Mouse (Mus musculus): ENCODE results near the gene Mafg. TPM values are rescaled to one million over a fixed set of nuclear protein-coding genes. Genes with fewer than 3 reads are reported as not detected.
A peak's percentile ranks its signal among the peaks of the same experiment; 100 is the strongest.
"Not testable (repeated sequence)": the region's sequence is repeated elsewhere in the genome, so short reads cannot be mapped to it uniquely, and the experiment has no call there.

The Mafg gene
- polyA plus RNA-seq, 1 experiment from 2014 or later, result 24.3 TPM

DNA sequence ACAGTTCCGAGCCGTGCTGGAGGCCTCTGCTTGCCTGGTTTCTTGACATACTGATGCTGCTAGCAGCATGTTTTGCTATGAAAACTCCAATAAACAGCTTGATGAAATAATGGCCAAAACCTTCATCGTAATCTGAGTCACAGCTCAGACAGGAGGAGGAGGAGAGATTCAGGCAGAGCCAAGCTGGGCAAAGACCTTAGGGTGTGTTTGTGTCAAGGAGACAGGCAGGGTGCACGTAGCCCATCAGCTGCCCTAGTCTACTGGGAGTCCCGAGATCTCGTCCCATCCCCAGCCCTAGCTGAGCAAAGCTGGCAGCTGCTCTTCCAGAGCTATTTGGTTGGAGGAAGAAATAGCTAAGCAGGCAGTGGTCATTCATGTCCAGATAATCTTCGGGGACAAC is 27.7 kb downstream of the Mafg start:
- no peak overlapping the region for H3K4me3 ChIP-seq (ENCODE audit: low read length)
- WGBS, result 88% methylated on average over 7 of the region's 7 CpGs
- no peak overlapping the region for H3K4me2 ChIP-seq (replicated peaks; ENCODE audit: low read depth, low read length)
- H3K9me3 ChIP-seq (ENCODE audit: low read length), result no peaks in the 10 kb centered on the region
- no peak for ATAC-seq (ENCODE audit: low FRiP score, low TSS enrichment)
- H3K4me1 ChIP-seq (ENCODE audit: insufficient read depth, low read length), result peaks cover 25% of the 10 kb centered on the region
- no peak overlapping the region for H3K27ac ChIP-seq (ENCODE audit: low read length)
- peaks cover 34% of the 10 kb centered on the region for H3K36me3 ChIP-seq (ENCODE audit: insufficient read depth, low read length)
- H3K27me3 ChIP-seq (ENCODE audit: insufficient read depth, low read length), result no peaks in the 10 kb centered on the region
- H3K9ac ChIP-seq (replicated peaks; ENCODE audit: low read length), result no peak overlapping the region

DNA sequence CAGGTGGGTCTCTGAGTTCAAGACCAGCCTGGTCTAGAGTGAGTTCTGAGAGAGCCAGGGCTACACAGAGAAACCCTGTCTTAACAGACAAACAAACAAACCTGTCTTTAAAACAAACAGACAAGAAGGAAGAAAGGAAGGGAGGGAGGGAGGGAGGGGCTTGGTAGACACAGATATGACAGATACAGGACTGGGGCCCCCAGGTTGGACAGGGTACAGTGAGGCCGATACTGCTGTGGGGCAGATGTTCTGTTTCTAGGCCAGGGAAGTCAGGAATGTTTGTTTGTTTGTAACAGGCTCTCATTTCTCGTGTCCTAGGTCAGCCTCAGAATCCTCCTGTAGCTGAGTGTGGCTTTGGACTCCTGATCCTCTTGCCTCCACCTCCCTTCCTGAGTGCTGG is 29.9 kb downstream of the Mafg start:
- H3K4me3 ChIP-seq (ENCODE audit: low read length), result no peak overlapping the region
- H3K36me3 ChIP-seq (ENCODE audit: insufficient read depth, low read length), result peaks cover 33% of the 10 kb centered on the region
- WGBS, result 81% methylated on average over 2 of the region's 2 CpGs
- no peak for ATAC-seq (ENCODE audit: low FRiP score, low TSS enrichment)
- no peak overlapping the region for H3K27ac ChIP-seq (ENCODE audit: low read length)
- H3K4me1 ChIP-seq (ENCODE audit: insufficient read depth, low read length), result peaks cover 22% of the 10 kb centered on the region
- H3K4me2 ChIP-seq (replicated peaks; ENCODE audit: low read depth, low read length), result no peak overlapping the region
- H3K27me3 ChIP-seq (ENCODE audit: insufficient read depth, low read length), result no peaks in the 10 kb centered on the region
- H3K9me3 ChIP-seq (ENCODE audit: low read length), result no peaks in the 10 kb centered on the region
- no peak overlapping the region for H3K9ac ChIP-seq (replicated peaks; ENCODE audit: low read length)

- H3K4me1 ChIP-seq (ENCODE audit: insufficient read depth, low read length), result peaks cover 18% of the 10 kb centered on the region
- H3K4me3 ChIP-seq (ENCODE audit: low read length), result no peak overlapping the region
- H3K27ac ChIP-seq (ENCODE audit: low read length), result no peak overlapping the region
- WGBS, result 95% methylated on average over 3 of the region's 3 CpGs
- no peaks in the 10 kb centered on the region for H3K27me3 ChIP-seq (ENCODE audit: insufficient read depth, low read length)
- no peak for ATAC-seq (ENCODE audit: low FRiP score, low TSS enrichment)
- H3K9ac ChIP-seq (replicated peaks; ENCODE audit: low read length), result no peak overlapping the region
- no peaks in the 10 kb centered on the region for H3K9me3 ChIP-seq (ENCODE audit: low read length)
- H3K4me2 ChIP-seq (replicated peaks; ENCODE audit: low read depth, low read length), result no peak overlapping the region
- peaks cover 41% of the 10 kb centered on the region for H3K36me3 ChIP-seq (ENCODE audit: insufficient read depth, low read length)
Measured at GRCm38 (mm10) chr11:120600716-120601115, 32.7 kb downstream of the Mafg start.

GRCm38 (mm10) chr11:120598990-120599549 is 34.3 kb downstream of the Mafg start:
- 41% methylated on average over 17 of the region's 17 CpGs for WGBS
- Histone ChIP-seq H3K9ac (replicated peaks; ENCODE audit: low read length) (peak overlapping the region; percentile 97), H3K27ac (ENCODE audit: low read length) (peak overlapping the region; percentile 82)

DNA sequence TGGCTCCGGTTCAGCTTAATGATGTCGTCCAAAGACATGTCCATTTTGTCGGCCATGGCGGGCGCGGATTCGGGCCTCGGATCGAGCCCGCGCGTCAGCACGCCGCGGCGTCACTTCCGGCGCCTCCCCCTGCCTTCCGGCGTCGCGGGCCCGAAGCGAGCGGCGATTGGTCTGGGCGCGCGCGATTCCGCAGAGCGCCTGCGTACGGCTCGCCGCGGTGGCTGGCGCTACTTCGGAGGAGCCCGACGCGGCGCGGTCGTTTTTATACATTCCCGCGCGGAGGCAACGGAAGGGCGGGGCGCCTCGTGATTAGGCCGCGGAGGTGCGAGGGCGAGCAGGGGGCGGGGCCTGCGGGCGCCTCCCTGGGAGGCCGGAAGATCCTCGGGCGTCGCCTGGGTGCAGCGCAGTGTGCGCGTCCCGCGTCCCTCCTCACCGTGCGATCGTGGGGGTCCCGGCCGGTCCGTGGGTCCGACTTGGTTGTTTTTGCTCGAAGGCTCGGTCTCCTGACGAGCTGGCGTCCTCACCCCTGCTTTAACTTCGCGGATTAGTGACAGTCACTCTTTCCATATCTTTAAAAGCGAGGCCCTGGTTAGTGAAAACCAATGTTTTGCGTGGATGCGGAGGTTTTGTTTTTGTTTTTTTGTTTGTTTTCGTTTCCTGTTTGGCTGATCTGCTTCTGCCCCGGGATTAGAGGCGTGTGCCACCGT is 35.0 kb downstream of the Mafg start, which contains the start of the genes Alyref and Anapc11:
TSS of gene Alyref (minus strand) at position 83 of the 707 bp plus-strand sequence.
TSS of gene Anapc11 (plus strand) at position 139 of the 707 bp plus-strand sequence.
- Histone ChIP-seq H3K27me3 (ENCODE audit: insufficient read depth, low read length) (no peaks in the 10 kb centered on the region), H3K4me2 (replicated peaks; ENCODE audit: low read depth, low read length) (peak within 1 kb of the TSS; percentile 92), H3K4me3 (ENCODE audit: low read length) (peak within 1 kb of the TSS; percentile 91), H3K27ac (ENCODE audit: low read length) (peak within 1 kb of the TSS; percentile 84), H3K36me3 (ENCODE audit: insufficient read depth, low read length) (peaks cover 50% of the 10 kb centered on the region), H3K4me1 (ENCODE audit: insufficient read depth, low read length) (peaks cover 18% of the 10 kb centered on the region), H3K9me3 (ENCODE audit: low read length) (no peaks in the 10 kb centered on the region), H3K9ac (replicated peaks; ENCODE audit: low read length) (peak within 1 kb of the TSS; percentile 97)
- under 1% methylated on average over 85 of the region's 88 CpGs for WGBS
- peak; percentile 98 for ATAC-seq (ENCODE audit: low FRiP score, low TSS enrichment)

More at GRCm38 (mm10) chr11:120598990-120599549, 34.3 kb downstream of the Mafg start:
- no peak for ATAC-seq (ENCODE audit: low FRiP score, low TSS enrichment)
- peak overlapping the region; percentile 91 for H3K4me3 ChIP-seq (ENCODE audit: low read length)
- H3K36me3 ChIP-seq (ENCODE audit: insufficient read depth, low read length), result peaks cover 46% of the 10 kb centered on the region
- H3K4me1 ChIP-seq (ENCODE audit: insufficient read depth, low read length), result peaks cover 18% of the 10 kb centered on the region
- H3K9me3 ChIP-seq (ENCODE audit: low read length), result no peaks in the 10 kb centered on the region
- no peaks in the 10 kb centered on the region for H3K27me3 ChIP-seq (ENCODE audit: insufficient read depth, low read length)
- H3K4me2 ChIP-seq (replicated peaks; ENCODE audit: low read depth, low read length), result peak overlapping the region; percentile 84

DNA sequence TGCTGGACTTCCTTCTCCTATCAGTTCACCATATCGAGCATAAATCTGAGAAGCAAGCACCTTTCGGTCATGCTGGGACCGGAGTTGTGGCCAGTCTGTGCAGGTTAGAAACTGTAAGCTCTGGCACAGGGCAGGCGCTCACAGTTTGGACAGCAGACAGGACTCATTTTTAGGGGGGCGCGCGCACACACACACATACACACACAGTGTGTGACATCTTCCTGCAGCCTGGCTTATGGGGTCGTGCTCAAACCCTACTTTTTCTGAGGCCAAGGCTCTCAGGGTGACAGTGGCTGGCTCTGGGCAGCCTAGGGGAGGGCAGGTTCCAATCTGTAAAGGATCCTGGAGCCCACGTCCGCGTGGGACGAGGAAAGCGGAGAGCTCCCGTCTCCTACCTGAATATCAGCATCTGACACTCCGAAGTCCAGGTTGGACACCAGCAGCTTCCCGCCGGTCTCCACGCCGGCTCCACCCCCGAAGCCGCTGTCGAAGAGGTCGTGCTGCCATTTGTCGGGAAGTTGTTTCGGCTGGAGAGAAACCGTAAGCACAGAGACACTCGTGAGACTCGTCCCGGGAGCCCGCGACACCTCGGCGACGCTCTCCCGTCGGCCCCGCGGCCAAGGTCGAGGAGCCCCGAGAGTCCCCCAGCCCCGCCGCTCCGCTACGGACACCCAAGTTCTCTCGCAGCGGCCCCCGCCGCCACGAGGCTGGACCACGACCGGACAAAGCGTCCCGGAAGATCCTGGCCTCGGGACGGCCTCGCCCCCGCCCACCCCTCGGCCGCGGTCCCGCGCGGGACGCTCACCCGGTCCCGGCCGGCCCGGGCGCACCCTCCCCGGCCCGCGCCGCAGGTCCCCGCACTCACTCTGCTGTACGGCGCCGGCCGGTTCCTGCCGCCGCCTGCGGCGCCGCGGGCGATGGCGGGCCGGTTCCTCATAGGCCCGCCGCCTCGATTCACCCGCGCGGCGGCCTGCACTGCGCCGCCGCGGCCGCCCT is 35.9 kb downstream of the Mafg start:
- Histone ChIP-seq H3K36me3 (ENCODE audit: insufficient read depth, low read length) (peaks cover 51% of the 10 kb centered on the region), H3K4me3 (ENCODE audit: low read length) (peak overlapping the region; percentile 91), H3K27ac (ENCODE audit: low read length) (peak overlapping the region; percentile 84), H3K9me3 (ENCODE audit: low read length) (no peaks in the 10 kb centered on the region), H3K4me2 (replicated peaks; ENCODE audit: low read depth, low read length) (peak overlapping the region; percentile 92), H3K27me3 (ENCODE audit: insufficient read depth, low read length) (no peaks in the 10 kb centered on the region), H3K4me1 (ENCODE audit: insufficient read depth, low read length) (peaks cover 18% of the 10 kb centered on the region), H3K9ac (replicated peaks; ENCODE audit: low read length) (peak overlapping the region; percentile 97)
- WGBS, result 3% methylated on average over 91 of the region's 99 CpGs
- ATAC-seq (ENCODE audit: low FRiP score, low TSS enrichment), result peak; percentile 75

DNA sequence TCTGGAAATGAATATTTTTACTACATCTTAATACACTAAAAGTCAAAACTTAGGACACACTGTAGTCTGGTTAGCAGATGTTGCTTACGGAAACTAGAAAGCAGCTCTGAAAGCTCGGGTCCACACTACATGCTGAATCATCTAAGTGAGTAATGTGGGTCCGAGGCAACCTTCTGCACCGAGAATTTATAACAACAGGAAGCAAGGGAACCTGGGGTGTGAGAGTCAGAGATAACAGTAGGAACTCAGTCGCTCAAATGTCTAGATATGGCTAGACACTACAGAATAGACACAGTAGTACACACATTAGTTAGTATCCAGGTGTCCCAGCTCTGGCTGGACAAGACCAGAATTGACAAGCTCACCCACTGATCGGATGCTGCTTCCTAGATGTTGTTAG is 44.9 kb downstream of the Mafg start:
- Histone ChIP-seq H3K4me1 (ENCODE audit: insufficient read depth, low read length) (no peaks in the 10 kb centered on the region), H3K4me2 (replicated peaks; ENCODE audit: low read depth, low read length) (no peak overlapping the region), H3K36me3 (ENCODE audit: insufficient read depth, low read length) (peaks cover 68% of the 10 kb centered on the region), H3K27me3 (ENCODE audit: insufficient read depth, low read length) (no peaks in the 10 kb centered on the region), H3K4me3 (ENCODE audit: low read length) (no peak overlapping the region), H3K9me3 (ENCODE audit: low read length) (0 out of 2 replicates have a peak, but pooled peaks cover 4% of the 10 kb centered on the region), H3K27ac (ENCODE audit: low read length) (no peak overlapping the region), H3K9ac (replicated peaks; ENCODE audit: low read length) (no peak overlapping the region)
- WGBS, result 91% methylated on average over 6 of the region's 6 CpGs
- ATAC-seq (ENCODE audit: low FRiP score, low TSS enrichment), result no peak

GRCm38 (mm10) chr11:120583937-120584336 is 49.5 kb downstream of the Mafg start:
- Histone ChIP-seq H3K27me3 (ENCODE audit: insufficient read depth, low read length) (no peaks in the 10 kb centered on the region), H3K9me3 (ENCODE audit: low read length) (0 out of 2 replicates have a peak, but pooled peaks cover 4% of the 10 kb centered on the region), H3K4me2 (replicated peaks; ENCODE audit: low read depth, low read length) (no peak overlapping the region), H3K9ac (replicated peaks; ENCODE audit: low read length) (no peak overlapping the region), H3K4me3 (ENCODE audit: low read length) (no peak overlapping the region), H3K36me3 (ENCODE audit: insufficient read depth, low read length) (peaks cover 45% of the 10 kb centered on the region), H3K4me1 (ENCODE audit: insufficient read depth, low read length) (peaks cover 25% of the 10 kb centered on the region), H3K27ac (ENCODE audit: low read length) (no peak overlapping the region)
- WGBS, result 100% methylated on average over 1 of the region's 1 CpGs
- no peak for ATAC-seq (ENCODE audit: low FRiP score, low TSS enrichment)

DNA sequence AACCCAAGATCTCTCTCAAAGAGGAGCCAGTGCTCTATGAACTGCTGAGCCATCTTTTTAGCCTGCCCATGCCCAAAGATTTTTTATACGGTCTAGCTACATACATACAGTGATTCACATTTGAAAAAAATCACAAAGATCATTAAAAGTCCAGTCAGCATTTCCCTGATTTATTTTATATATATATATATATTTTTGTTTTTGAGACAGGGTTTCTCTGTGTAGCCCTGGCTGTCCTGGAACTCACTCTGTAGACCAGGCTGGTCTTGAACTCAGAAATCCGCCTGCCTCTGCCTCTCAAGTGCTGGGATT is 50.5 kb downstream of the Mafg start:
- H3K36me3 ChIP-seq (ENCODE audit: insufficient read depth, low read length), result peaks cover 47% of the 10 kb centered on the region
- H3K9ac ChIP-seq (replicated peaks; ENCODE audit: low read length); ATAC-seq (ENCODE audit: low FRiP score, low TSS enrichment); H3K9me3 ChIP-seq (ENCODE audit: low read length); H3K4me3 ChIP-seq (ENCODE audit: low read length); H3K27me3 ChIP-seq (ENCODE audit: insufficient read depth, low read length); H3K27ac ChIP-seq (ENCODE audit: low read length); H3K4me2 ChIP-seq (replicated peaks; ENCODE audit: low read depth, low read length): not testable (repeated sequence)
- 87% methylated on average over 2 of the region's 2 CpGs for WGBS
- H3K4me1 ChIP-seq (ENCODE audit: insufficient read depth, low read length), result peaks cover 35% of the 10 kb centered on the region
